Mouse (Mus musculus) left cerebral cortex, adult 2 months (tissue): ENCODE measurements at regions not wholly inside any gene's neighbourhood (a gene's known extent, or its start where the extent isn't known, plus 50 kb on each side); places are given as distances from the start of the nearest gene placed in this dataset.

Experiments
- DNase-seq, 2 experiments: peaks; one replicate each; pipeline ENCODE4 v3.0.0; 2021 to 2022; ENCODE audit warnings: low spot score in 2 of 2, mixed read lengths in 1 of 2; ENCODE audit errors: extremely low spot score in 1 of 2
- H3K27ac ChIP-seq: fragments of 200-600 bp; 2 replicates; pipeline ENCODE4 v1.8.1; 2022
- H3K4me3 ChIP-seq: fragments of 200-600 bp; 2 replicates; pipeline ENCODE4 v1.8.1; 2022
- CTCF ChIP-seq: fragments of 200-600 bp; IDR thresholded peaks from 2 replicates; pipeline ENCODE4 v1.8.1; 2022; ENCODE audit warnings: antibody characterized with exemption, mild to moderate bottlenecking, moderate library complexity
- intact Hi-C: fragments of 180-260 bp; cut with DNase I; formaldehyde crosslinking; loops from one replicate; pipeline ENCODE4 v1.15.1; 2025

GRCm38 (mm10) chr4:105983018-105983417 is 193.3 kb downstream of the Gm12728 start:
- Histone ChIP-seq H3K27ac (no peak overlapping the region), H3K4me3 (no peak overlapping the region)
- intact Hi-C loops: no loop called here
- DNase-seq: no peak
- no peak for TF ChIP-seq CTCF

- intact Hi-C loops: no loop called here
- Histone ChIP-seq H3K27ac (no peak overlapping the region), H3K4me3 (no peak overlapping the region)
- no peak for TF ChIP-seq CTCF
- no peak for DNase-seq
Observed at GRCm38 (mm10) chr4:105987963-105988602, 198.4 kb downstream of the Gm12728 start.

- no peak for DNase-seq
- no peak overlapping the region for H3K4me3 ChIP-seq
- no peak for TF ChIP-seq CTCF
- intact Hi-C loops: no loop called here
- no peak overlapping the region for H3K27ac ChIP-seq
Observed at GRCm38 (mm10) chr4:105992581-105993127, 203.0 kb downstream of the Gm12728 start.

GRCm38 (mm10) chr4:105994390-105994798 is 204.7 kb downstream of the Gm12728 start:
- no peak overlapping the region for H3K27ac ChIP-seq
- no peak for TF ChIP-seq CTCF
- no peak overlapping the region for H3K4me3 ChIP-seq
- no peak for DNase-seq
- intact Hi-C loops: no loop called here

- Histone ChIP-seq H3K4me3 (no peak overlapping the region), H3K27ac (no peak overlapping the region)
- intact Hi-C loops: no loop called here
- DNase-seq: no peak
- no peak for TF ChIP-seq CTCF
Observed at GRCm38 (mm10) chr4:105996060-105996459, 206.4 kb downstream of the Gm12728 start.

GRCm38 (mm10) chr4:105996893-105997630 is 207.4 kb downstream of the Gm12728 start:
- Histone ChIP-seq H3K27ac (no peak overlapping the region), H3K4me3 (no peak overlapping the region)
- DNase-seq: peak in 1 of 2 experiments; percentile 13
- no peak for TF ChIP-seq CTCF
- intact Hi-C loops: no loop called here

GRCm38 (mm10) chr4:106002516-106002915 is 212.8 kb downstream of the Gm12728 start:
- no peak for TF ChIP-seq CTCF
- intact Hi-C loops: no loop called here
- Histone ChIP-seq H3K4me3 (no peak overlapping the region), H3K27ac (no peak overlapping the region)
- DNase-seq: no peak

- intact Hi-C loops: no loop called here
- Histone ChIP-seq H3K4me3 (no peak overlapping the region), H3K27ac (no peak overlapping the region)
- TF ChIP-seq CTCF: no peak
- DNase-seq: no peak
Observed at GRCm38 (mm10) chr4:106005936-106006335, 216.3 kb downstream of the Gm12728 start.

GRCm38 (mm10) chr4:106007334-106008190 is 217.9 kb downstream of the Gm12728 start:
- Histone ChIP-seq H3K27ac (peak overlapping the region; percentile 28; the same call in 1 of the 2 replicates), H3K4me3 (no peak overlapping the region)
- DNase-seq: no peak
- no peak for TF ChIP-seq CTCF
- intact Hi-C loops: no loop called here

GRCm38 (mm10) chr4:106017065-106017646 is 227.5 kb downstream of the Gm12728 start:
- Histone ChIP-seq H3K27ac (no peak overlapping the region), H3K4me3 (no peak overlapping the region)
- no peak for DNase-seq
- intact Hi-C loops: no loop called here
- TF ChIP-seq CTCF: no peak

- no peak overlapping the region for H3K27ac ChIP-seq
- intact Hi-C loops: no loop called here
- TF ChIP-seq CTCF: no peak
- DNase-seq: no peak
- no peak overlapping the region for H3K4me3 ChIP-seq
Observed at GRCm38 (mm10) chr4:106018936-106019335, 229.3 kb downstream of the Gm12728 start.
